Mouse (Mus musculus): ENCODE data around the gene Acin1.

DNA sequence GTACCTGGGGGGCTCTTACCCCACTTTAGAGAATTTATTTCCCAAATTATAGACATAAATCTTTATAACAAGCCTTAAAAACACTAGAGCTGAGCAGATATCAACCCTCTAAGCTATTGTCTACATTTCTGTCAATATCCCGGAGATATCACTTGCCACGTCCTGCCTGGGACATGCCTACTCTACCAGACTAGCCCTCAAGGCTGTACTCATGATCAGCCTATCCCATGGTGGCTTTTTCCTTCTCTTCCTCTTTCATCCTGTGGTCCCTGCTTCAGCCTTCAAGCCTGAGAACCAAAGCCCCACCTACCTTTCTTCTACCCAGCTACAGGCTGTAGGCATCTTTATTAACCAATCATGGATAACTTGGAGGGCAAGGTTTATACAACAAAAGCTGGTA is 56.9 kb downstream of the Acin1 start:
- TF ChIP-seq GATA1 (IDR thresholded peaks at IDR 0.05; ENCODE audit: low read length): no peak
- no peak for TF ChIP-seq TAL1 (IDR thresholded peaks at IDR 0.05; ENCODE audit: low read length)
